Mouse (Mus musculus): ENCODE measurements around the gene Ube2s. TPM values are rescaled to one million over a fixed set of nuclear protein-coding genes. Genes with fewer than 3 reads are reported as not detected.
"Not testable (repeated sequence)": the region's sequence is repeated elsewhere in the genome, so short reads cannot be mapped to it uniquely, and the experiment has no call there.

Gene Ube2s
- polyA plus RNA-seq, 1 experiment from 2014 or later, result 126 TPM

DNA sequence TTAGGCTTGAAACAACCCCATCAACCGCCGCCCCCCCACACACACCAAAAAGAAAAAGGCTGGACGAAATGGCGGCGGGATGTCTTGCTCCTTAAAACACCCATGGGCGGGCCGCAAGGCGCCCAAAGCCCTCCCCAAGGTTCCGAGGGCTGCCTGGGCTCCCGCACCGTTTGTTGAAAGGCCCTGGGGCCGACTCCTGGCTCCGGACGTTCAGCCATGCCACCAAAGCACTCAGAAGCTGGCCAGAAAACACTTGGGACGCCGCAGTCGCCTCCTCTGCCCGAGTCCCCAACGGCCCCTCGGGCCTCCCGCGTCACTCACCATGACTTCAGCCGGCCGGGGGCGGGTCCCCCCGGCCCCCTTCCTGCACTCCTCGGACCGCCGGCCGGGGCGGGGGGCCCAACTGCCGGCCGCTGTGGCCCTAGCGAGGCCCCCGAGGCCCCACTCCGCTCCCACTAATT lies 518 bp downstream of the Ube2s start:
- no peaks in the 10 kb centered on the region for H3K9me3 ChIP-seq (ENCODE audit: control insufficient read depth)
- ATAC-seq, result no peak; the same call in 1 of the 2 replicates
- H3K27ac ChIP-seq (ENCODE audit: low read depth, low read length), result peak overlapping the region; percentile 85
- peaks cover 14% of the 10 kb centered on the region for H3K36me3 ChIP-seq (ENCODE audit: control insufficient read depth, insufficient read depth)
- peak overlapping the region; percentile 78 for H3K4me3 ChIP-seq (ENCODE audit: low read depth, low read length)
- 2% methylated on average over 26 of the region's 36 CpGs for WGBS
- TF ChIP-seq CTCF (IDR thresholded peaks at IDR 0.05; ENCODE audit: low read depth), result no peak
- H3K27me3 ChIP-seq (replicated peaks; ENCODE audit: control insufficient read depth, insufficient read depth, low read length), result no peaks in the 10 kb centered on the region
- H3K4me2 ChIP-seq (replicated peaks; ENCODE audit: low read depth), result peak overlapping the region; percentile 79
- peak overlapping the region; percentile 93 for H3K9ac ChIP-seq (ENCODE audit: low read depth, low read length)
- no peaks in the 10 kb centered on the region for H3K4me1 ChIP-seq (replicated peaks; ENCODE audit: control insufficient read depth, insufficient read depth, low read length)

DNA sequence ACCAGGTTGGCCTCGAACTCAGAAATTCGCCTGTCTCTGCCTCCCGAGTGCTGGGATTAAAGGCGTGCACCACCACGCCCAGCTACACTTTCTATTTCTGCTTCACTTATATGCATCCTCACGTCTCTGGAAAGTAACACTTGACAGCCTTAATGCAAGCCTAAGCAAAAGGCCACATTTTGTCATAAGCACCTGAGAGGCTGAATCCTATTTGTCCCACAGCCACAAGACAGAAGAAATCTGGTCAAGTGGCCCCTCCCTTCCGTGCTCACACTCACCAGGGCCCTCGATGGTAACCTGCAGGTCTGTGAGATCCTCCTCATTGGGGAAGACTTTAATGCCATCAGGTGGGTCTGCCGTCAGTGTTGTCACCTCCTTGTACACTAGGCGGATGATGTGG lies 1.3 kb downstream of the Ube2s start:
- H3K4me3 ChIP-seq (ENCODE audit: low read depth, low read length), result peak overlapping the region; percentile 78
- not testable (repeated sequence) for H3K27ac ChIP-seq (ENCODE audit: low read depth, low read length); H3K9me3 ChIP-seq (ENCODE audit: control insufficient read depth); H3K4me1 ChIP-seq (replicated peaks; ENCODE audit: control insufficient read depth, insufficient read depth, low read length); H3K27me3 ChIP-seq (replicated peaks; ENCODE audit: control insufficient read depth, insufficient read depth, low read length); ATAC-seq
- H3K9ac ChIP-seq (ENCODE audit: low read depth, low read length), result peak overlapping the region; percentile 93
- H3K36me3 ChIP-seq (ENCODE audit: control insufficient read depth, insufficient read depth), result peaks cover 16% of the 10 kb centered on the region
- peak overlapping the region; percentile 79 for H3K4me2 ChIP-seq (replicated peaks; ENCODE audit: low read depth)
- 14% methylated on average over 10 of the region's 10 CpGs for WGBS

DNA sequence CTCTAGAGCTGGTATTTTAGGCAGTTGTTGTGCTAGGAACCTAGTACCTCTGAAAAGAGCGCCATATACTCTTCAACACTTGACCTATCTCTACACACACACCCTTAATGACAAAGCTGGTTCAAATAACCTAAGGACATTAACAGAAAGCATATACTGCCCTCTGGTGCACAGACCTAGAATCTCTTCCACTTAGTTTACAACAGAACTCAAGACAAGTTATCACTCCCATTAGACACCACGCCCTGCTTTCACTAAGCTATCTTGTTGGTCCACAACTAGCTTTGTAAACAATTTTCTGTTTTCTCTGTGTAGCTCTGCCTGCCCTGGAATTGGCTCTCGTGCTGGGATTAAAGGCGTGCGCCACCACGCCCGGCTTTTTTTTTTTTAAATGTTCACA lies 5.7 kb downstream of the Ube2s start:
- no peak overlapping the region for H3K4me3 ChIP-seq (ENCODE audit: low read depth, low read length)
- H3K27me3 ChIP-seq (replicated peaks; ENCODE audit: control insufficient read depth, insufficient read depth, low read length), result no peaks in the 10 kb centered on the region
- TF ChIP-seq CTCF (IDR thresholded peaks at IDR 0.05; ENCODE audit: low read depth), result peak; percentile 84
- H3K4me2 ChIP-seq (replicated peaks; ENCODE audit: low read depth), result no peak overlapping the region
- H3K36me3 ChIP-seq (ENCODE audit: control insufficient read depth, insufficient read depth), result peaks cover 30% of the 10 kb centered on the region
- H3K4me1 ChIP-seq (replicated peaks; ENCODE audit: control insufficient read depth, insufficient read depth, low read length), result no peaks in the 10 kb centered on the region
- ATAC-seq, result no peak
- no peaks in the 10 kb centered on the region for H3K9me3 ChIP-seq (ENCODE audit: control insufficient read depth)
- no peak overlapping the region for H3K27ac ChIP-seq (ENCODE audit: low read depth, low read length)
- WGBS, result 75% methylated on average over 7 of the region's 7 CpGs
- no peak overlapping the region for H3K9ac ChIP-seq (ENCODE audit: low read depth, low read length)

DNA sequence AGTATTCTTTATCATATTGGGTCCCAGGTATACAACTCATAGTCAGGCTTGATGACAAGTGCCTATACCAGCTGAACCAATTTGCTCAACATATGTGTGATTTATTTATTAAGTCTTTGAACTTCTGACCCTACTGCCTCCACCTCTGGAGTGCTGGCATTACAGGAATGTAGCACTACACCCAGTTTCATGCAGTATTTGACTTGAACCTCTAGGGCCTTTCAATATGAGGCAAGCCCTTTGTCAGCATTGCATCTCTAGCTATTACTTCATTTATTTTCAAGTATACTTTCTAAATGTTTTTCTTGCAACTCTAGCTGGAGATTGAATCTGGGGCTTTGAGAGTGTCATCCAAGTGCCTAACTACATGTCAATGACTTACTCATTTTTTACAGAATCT lies 10.1 kb downstream of the Ube2s start:
- no peak overlapping the region for H3K9ac ChIP-seq (ENCODE audit: low read depth, low read length)
- H3K27ac ChIP-seq (ENCODE audit: low read depth, low read length), result no peak overlapping the region
- H3K36me3 ChIP-seq (ENCODE audit: control insufficient read depth, insufficient read depth), result peaks cover 20% of the 10 kb centered on the region
- no peaks in the 10 kb centered on the region for H3K27me3 ChIP-seq (replicated peaks; ENCODE audit: control insufficient read depth, insufficient read depth, low read length)
- H3K4me3 ChIP-seq (ENCODE audit: low read depth, low read length), result no peak overlapping the region
- H3K4me2 ChIP-seq (replicated peaks; ENCODE audit: low read depth), result no peak overlapping the region
- H3K4me1 ChIP-seq (replicated peaks; ENCODE audit: control insufficient read depth, insufficient read depth, low read length), result no peaks in the 10 kb centered on the region
- no peaks in the 10 kb centered on the region for H3K9me3 ChIP-seq (ENCODE audit: control insufficient read depth)
- no peak for TF ChIP-seq CTCF (IDR thresholded peaks at IDR 0.05; ENCODE audit: low read depth)
- no peak for ATAC-seq

DNA sequence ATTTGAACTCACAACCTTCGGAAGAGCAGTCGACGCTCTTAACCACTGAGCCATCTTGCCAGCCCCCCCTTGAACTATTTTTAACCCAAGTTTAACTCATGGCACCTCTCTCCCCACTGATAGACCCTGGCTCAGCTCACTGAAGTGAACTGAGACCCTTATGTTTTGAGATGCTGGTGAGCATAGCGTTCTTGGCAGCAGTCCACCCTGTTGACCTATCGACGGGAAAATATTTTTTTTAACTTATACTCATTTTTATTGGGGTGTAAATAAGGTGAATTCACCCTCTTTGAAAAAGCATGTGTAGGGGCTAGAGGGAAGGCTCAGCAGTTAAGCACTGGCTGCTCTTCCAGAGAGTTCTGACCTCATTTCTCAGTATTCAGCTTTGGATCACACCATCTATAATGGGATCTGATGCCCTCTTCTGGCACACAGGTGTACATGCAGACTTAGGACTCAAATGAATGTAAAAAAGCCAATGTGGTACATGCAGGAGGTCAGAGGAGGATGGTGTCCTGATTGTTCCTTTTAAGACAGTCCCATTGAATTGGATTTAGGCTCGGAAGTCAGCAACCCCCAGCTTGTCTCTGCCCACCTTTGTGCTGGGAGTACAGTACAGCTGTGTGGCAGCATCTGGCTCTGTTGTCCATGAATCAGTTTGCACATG lies 16.5 kb downstream of the Ube2s start:
- H3K4me3 ChIP-seq (ENCODE audit: low read depth, low read length), result no peak overlapping the region
- H3K9me3 ChIP-seq (ENCODE audit: control insufficient read depth), result no peaks in the 10 kb centered on the region
- peaks cover 18% of the 10 kb centered on the region for H3K36me3 ChIP-seq (ENCODE audit: control insufficient read depth, insufficient read depth)
- H3K4me1 ChIP-seq (replicated peaks; ENCODE audit: control insufficient read depth, insufficient read depth, low read length), result no peaks in the 10 kb centered on the region
- H3K27ac ChIP-seq (ENCODE audit: low read depth, low read length), result no peak overlapping the region
- no peak for ATAC-seq
- 68% methylated on average over 7 of the region's 7 CpGs for WGBS
- H3K27me3 ChIP-seq (replicated peaks; ENCODE audit: control insufficient read depth, insufficient read depth, low read length), result no peaks in the 10 kb centered on the region
- TF ChIP-seq CTCF (IDR thresholded peaks at IDR 0.05; ENCODE audit: low read depth), result peak; percentile 85
- no peak overlapping the region for H3K9ac ChIP-seq (ENCODE audit: low read depth, low read length)
- no peak overlapping the region for H3K4me2 ChIP-seq (replicated peaks; ENCODE audit: low read depth)

DNA sequence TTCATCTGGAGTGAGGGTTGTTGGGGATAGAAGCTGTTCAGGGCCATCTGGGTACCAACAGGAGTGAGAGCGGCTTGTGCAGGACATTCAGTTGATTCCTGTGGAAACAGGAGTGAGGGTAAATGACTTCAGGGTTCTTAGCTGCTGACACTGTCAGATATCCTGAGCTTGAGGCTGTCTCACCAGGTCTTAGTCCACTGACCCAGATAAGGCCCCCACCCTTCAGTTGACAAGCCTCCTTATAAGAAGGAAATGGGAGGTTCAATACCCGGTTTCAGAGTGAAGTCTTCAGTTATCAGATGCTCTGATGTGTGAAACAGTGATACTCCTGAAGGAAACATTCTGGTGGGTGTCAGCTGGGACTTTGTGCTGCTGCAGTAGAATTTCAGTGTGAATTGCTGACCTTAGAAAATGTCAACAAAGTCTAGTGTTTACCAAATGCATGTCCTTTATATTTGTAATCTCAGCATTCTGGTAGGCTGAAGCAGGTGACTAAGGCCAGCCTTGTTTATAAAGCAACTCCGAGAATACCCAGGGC lies 17.7 kb downstream of the Ube2s start:
- WGBS, result 44% methylated on average over 3 of the region's 3 CpGs
- Histone ChIP-seq H3K9me3 (ENCODE audit: control insufficient read depth) (no peaks in the 10 kb centered on the region), H3K27me3 (replicated peaks; ENCODE audit: control insufficient read depth, insufficient read depth, low read length) (no peaks in the 10 kb centered on the region), H3K4me1 (replicated peaks; ENCODE audit: control insufficient read depth, insufficient read depth, low read length) (no peaks in the 10 kb centered on the region), H3K4me3 (ENCODE audit: low read depth, low read length) (no peak overlapping the region), H3K36me3 (ENCODE audit: control insufficient read depth, insufficient read depth) (peaks cover 18% of the 10 kb centered on the region), H3K27ac (ENCODE audit: low read depth, low read length) (peak overlapping the region; percentile 94), H3K4me2 (replicated peaks; ENCODE audit: low read depth) (peak overlapping the region; percentile 75; the same call in 1 of the 2 replicates), H3K9ac (ENCODE audit: low read depth, low read length) (peak overlapping the region; percentile 92; the same call in 1 of the 2 replicates)
- peak; percentile 57 for ATAC-seq
- TF ChIP-seq CTCF (IDR thresholded peaks at IDR 0.05; ENCODE audit: low read depth), result no peak

Data from intestine, postnatal 0 days (tissue).